Mouse (Mus musculus): Measurements from ENCODE around the gene Il22ra1. TPM values are rescaled to one million over a fixed set of nuclear protein-coding genes. Genes with fewer than 3 reads are reported as not detected.

The Il22ra1 gene
- polyA plus RNA-seq, 1 experiment from 2014 or later, result 0.04 TPM

- Histone ChIP-seq H3K36me3 (ENCODE audit: insufficient read depth, low read length) (no peaks in the 10 kb centered on the region), H3K27ac (no peak overlapping the region), H3K9ac (ENCODE audit: low read depth, low read length) (no peak overlapping the region), H3K4me2 (ENCODE audit: low read length) (no peak overlapping the region), H3K27me3 (ENCODE audit: insufficient read depth, low read length) (no peaks in the 10 kb centered on the region), H3K4me3 (replicated peaks; ENCODE audit: low read depth, low read length) (no peak overlapping the region), H3K4me1 (replicated peaks; ENCODE audit: insufficient read depth, low read length) (no peaks in the 10 kb centered on the region), H3K9me3 (replicated peaks; ENCODE audit: low read length) (no peaks in the 10 kb centered on the region)
- ATAC-seq (replicated peaks; ENCODE audit: low FRiP score, low read depth), result no peak
- no peak for DNase-seq (ENCODE audit: low spot score)
- TF ChIP-seq CTCF (IDR thresholded peaks at IDR 0.05; ENCODE audit: low read depth), result no peak
- 71% methylated on average over 7 of the region's 7 CpGs for WGBS
These were observed 24.3 kb downstream of the Il22ra1 start for GRCm38 (mm10) chr4:135752106-135752778.

GRCm38 (mm10) chr4:135752779-135753164 is 24.8 kb downstream of the Il22ra1 start:
- DNase-seq (ENCODE audit: low spot score), result no peak
- no peak overlapping the region for H3K4me3 ChIP-seq (replicated peaks; ENCODE audit: low read depth, low read length)
- 55% methylated on average over 8 of the region's 8 CpGs for WGBS
- no peak overlapping the region for H3K27ac ChIP-seq
- no peaks in the 10 kb centered on the region for H3K4me1 ChIP-seq (replicated peaks; ENCODE audit: insufficient read depth, low read length)
- no peak overlapping the region for H3K9ac ChIP-seq (ENCODE audit: low read depth, low read length)
- H3K36me3 ChIP-seq (ENCODE audit: insufficient read depth, low read length), result no peaks in the 10 kb centered on the region
- no peak for TF ChIP-seq CTCF (IDR thresholded peaks at IDR 0.05; ENCODE audit: low read depth)
- H3K9me3 ChIP-seq (replicated peaks; ENCODE audit: low read length), result no peaks in the 10 kb centered on the region
- no peak for ATAC-seq (replicated peaks; ENCODE audit: low FRiP score, low read depth)
- H3K27me3 ChIP-seq (ENCODE audit: insufficient read depth, low read length), result no peaks in the 10 kb centered on the region
- no peak overlapping the region for H3K4me2 ChIP-seq (ENCODE audit: low read length)

DNA sequence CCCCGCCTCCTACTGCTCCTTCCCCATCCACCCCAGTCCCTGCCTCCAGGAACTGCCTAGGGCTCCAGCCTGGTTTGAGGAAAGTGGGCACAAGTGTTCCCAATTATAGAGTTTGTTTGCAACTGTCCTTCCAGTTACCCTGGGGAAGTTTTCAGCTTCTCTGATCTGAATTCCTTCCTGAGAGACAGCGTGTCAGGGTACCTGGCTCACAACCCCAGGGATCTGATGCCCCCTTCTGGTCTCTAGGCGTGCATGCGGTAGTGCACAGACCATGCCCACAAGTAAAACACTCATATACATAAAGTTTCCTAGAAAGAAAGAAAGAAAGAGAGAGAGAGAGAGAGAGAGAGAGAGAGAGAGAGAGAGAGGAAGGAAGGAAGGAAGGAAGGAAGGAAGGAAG is 30.4 kb downstream of the Il22ra1 start:
- DNase-seq (ENCODE audit: low spot score), result peak; percentile 60
- ATAC-seq (replicated peaks; ENCODE audit: low FRiP score, low read depth), result no peak
- H3K36me3 ChIP-seq (ENCODE audit: insufficient read depth, low read length), result no peaks in the 10 kb centered on the region
- H3K9me3 ChIP-seq (replicated peaks; ENCODE audit: low read length), result no peaks in the 10 kb centered on the region
- no peaks in the 10 kb centered on the region for H3K27me3 ChIP-seq (ENCODE audit: insufficient read depth, low read length)
- TF ChIP-seq CTCF (IDR thresholded peaks at IDR 0.05; ENCODE audit: low read depth), result peak; percentile 64
- H3K27ac ChIP-seq, result no peak overlapping the region
- no peak overlapping the region for H3K9ac ChIP-seq (ENCODE audit: low read depth, low read length)
- H3K4me2 ChIP-seq (ENCODE audit: low read length), result no peak overlapping the region
- no peak overlapping the region for H3K4me3 ChIP-seq (replicated peaks; ENCODE audit: low read depth, low read length)
- WGBS, result 42% methylated on average over 4 of the region's 4 CpGs
- 0 out of 2 replicates have a peak, but pooled peaks cover 8% of the 10 kb centered on the region for H3K4me1 ChIP-seq (replicated peaks; ENCODE audit: insufficient read depth, low read length)

GRCm38 (mm10) chr4:135758825-135759224 is 30.9 kb downstream of the Il22ra1 start:
- Histone ChIP-seq H3K27me3 (ENCODE audit: insufficient read depth, low read length) (no peaks in the 10 kb centered on the region), H3K9ac (ENCODE audit: low read depth, low read length) (no peak overlapping the region), H3K4me3 (replicated peaks; ENCODE audit: low read depth, low read length) (no peak overlapping the region), H3K4me1 (replicated peaks; ENCODE audit: insufficient read depth, low read length) (0 out of 2 replicates have a peak, but pooled peaks cover 8% of the 10 kb centered on the region), H3K27ac (no peak overlapping the region), H3K4me2 (ENCODE audit: low read length) (no peak overlapping the region), H3K36me3 (ENCODE audit: insufficient read depth, low read length) (no peaks in the 10 kb centered on the region), H3K9me3 (replicated peaks; ENCODE audit: low read length) (no peaks in the 10 kb centered on the region)
- DNase-seq (ENCODE audit: low spot score), result no peak
- no peak for TF ChIP-seq CTCF (IDR thresholded peaks at IDR 0.05; ENCODE audit: low read depth)
- ATAC-seq (replicated peaks; ENCODE audit: low FRiP score, low read depth), result no peak
- WGBS, result 45% methylated on average over 6 of the region's 6 CpGs

DNA sequence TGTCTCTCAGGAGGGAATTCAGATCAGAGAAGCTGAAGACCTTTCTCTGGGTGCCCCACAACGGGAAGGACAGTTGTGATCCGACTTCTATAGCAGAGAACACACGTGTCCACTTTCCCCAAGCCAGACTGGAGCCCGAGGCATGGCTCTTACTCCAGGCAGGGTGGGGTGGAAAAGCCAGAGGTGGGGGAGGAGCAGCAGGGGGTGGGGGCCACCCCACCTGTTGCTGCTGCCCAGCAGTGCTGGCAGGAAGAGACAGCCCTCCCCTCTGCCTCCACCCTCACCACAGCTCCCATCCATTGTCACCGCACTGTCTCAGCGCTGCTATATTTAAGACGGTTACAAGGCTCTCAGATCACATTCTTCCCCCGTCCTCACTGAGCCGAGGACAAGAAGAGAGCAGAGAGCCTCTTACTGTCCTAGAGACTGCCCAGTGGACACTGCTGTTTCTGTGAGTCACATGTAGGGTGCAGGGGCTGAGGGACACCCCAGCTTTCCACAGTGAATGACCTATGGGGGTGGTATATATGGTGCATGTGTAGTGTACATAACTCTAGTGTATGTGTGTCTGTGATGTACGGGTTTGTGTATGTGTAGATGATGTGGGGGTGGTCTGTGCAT is 31.5 kb downstream of the Il22ra1 start, which contains the start of gene Myom3:
Myom3 (plus strand) TSS at position 360 of the 621 bp plus-strand sequence.
- Histone ChIP-seq H3K4me3 (replicated peaks; ENCODE audit: low read depth, low read length) (no peak within 1 kb of the TSS), H3K4me1 (replicated peaks; ENCODE audit: insufficient read depth, low read length) (0 out of 2 replicates have a peak, but pooled peaks cover 8% of the 10 kb centered on the region), H3K9me3 (replicated peaks; ENCODE audit: low read length) (no peaks in the 10 kb centered on the region), H3K27ac (no peak within 1 kb of the TSS), H3K9ac (ENCODE audit: low read depth, low read length) (0 out of 2 replicates have a peak within 1 kb of the TSS, but pooled peaks have one; percentile 6), H3K27me3 (ENCODE audit: insufficient read depth, low read length) (no peaks in the 10 kb centered on the region), H3K36me3 (ENCODE audit: insufficient read depth, low read length) (no peaks in the 10 kb centered on the region), H3K4me2 (ENCODE audit: low read length) (no peak within 1 kb of the TSS)
- 49% methylated on average over 10 of the region's 10 CpGs for WGBS
- DNase-seq (ENCODE audit: low spot score) (no peak), ATAC-seq (replicated peaks; ENCODE audit: low FRiP score, low read depth) (no peak)
- no peak for TF ChIP-seq CTCF (IDR thresholded peaks at IDR 0.05; ENCODE audit: low read depth)

DNA sequence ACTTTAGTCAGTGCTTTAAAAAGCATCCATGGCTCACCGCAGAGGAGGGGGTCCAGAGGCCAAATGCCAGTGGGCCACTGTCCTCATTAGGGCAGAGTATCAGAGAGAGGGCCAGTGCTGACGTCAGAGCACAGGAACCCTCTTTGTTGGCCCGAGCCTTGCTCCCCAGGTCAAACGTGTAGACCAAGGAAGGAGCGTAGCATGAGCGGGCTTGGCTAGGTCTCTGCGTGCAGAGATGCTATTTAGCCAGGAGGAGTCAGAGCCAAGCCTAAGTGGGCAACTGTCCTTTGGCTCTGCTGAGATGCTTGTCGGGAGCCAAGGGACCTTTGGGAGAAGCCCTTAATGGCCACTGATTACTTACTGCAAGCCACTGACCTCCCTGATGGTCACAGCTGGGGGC is 33.1 kb downstream of the Il22ra1 start:
- DNase-seq (ENCODE audit: low spot score) (no peak), ATAC-seq (replicated peaks; ENCODE audit: low FRiP score, low read depth) (no peak)
- H3K27ac ChIP-seq, result no peak overlapping the region
- H3K4me2 ChIP-seq (ENCODE audit: low read length), result no peak overlapping the region
- TF ChIP-seq CTCF (IDR thresholded peaks at IDR 0.05; ENCODE audit: low read depth), result no peak
- no peaks in the 10 kb centered on the region for H3K9me3 ChIP-seq (replicated peaks; ENCODE audit: low read length)
- H3K4me1 ChIP-seq (replicated peaks; ENCODE audit: insufficient read depth, low read length), result 0 out of 2 replicates have a peak, but pooled peaks cover 8% of the 10 kb centered on the region
- 53% methylated on average over 8 of the region's 8 CpGs for WGBS
- H3K9ac ChIP-seq (ENCODE audit: low read depth, low read length), result no peak overlapping the region
- no peaks in the 10 kb centered on the region for H3K36me3 ChIP-seq (ENCODE audit: insufficient read depth, low read length)
- H3K4me3 ChIP-seq (replicated peaks; ENCODE audit: low read depth, low read length), result no peak overlapping the region
- H3K27me3 ChIP-seq (ENCODE audit: insufficient read depth, low read length), result no peaks in the 10 kb centered on the region
